Mouse (Mus musculus): Measurements from ENCODE around the gene Olfr91. TPM values are rescaled to one million over a fixed set of nuclear protein-coding genes. Genes with fewer than 3 reads are reported as not detected.

The Olfr91 gene
- polyA plus RNA-seq, 1 experiment from 2014 or later, result not detected

GRCm38 (mm10) chr17:37045611-37046311, 52.3 kb downstream of the Olfr91 start, which contains the start of gene Gabbr1:
Gabbr1 (plus strand) TSS chr17:37045966.
- H3K9me3 ChIP-seq (ENCODE audit: control insufficient read depth, low read length), result no peaks in the 10 kb centered on the region
- ATAC-seq (ENCODE audit: insufficient number of reproducible peaks, low FRiP score, low TSS enrichment, low read depth), result peak; percentile 80
- peaks cover 13% of the 10 kb centered on the region for H3K4me1 ChIP-seq (ENCODE audit: control insufficient read depth, insufficient read depth, low read length)
- peak within 1 kb of the TSS; percentile 94 for H3K9ac ChIP-seq (ENCODE audit: low read length)
- no peaks in the 10 kb centered on the region for H3K36me3 ChIP-seq (ENCODE audit: control insufficient read depth, insufficient read depth, low read length)
- H3K4me2 ChIP-seq (ENCODE audit: low read depth, severe bottlenecking), result peak within 1 kb of the TSS; percentile 89
- H3K4me3 ChIP-seq (ENCODE audit: low read depth, low read length), result peak within 1 kb of the TSS; percentile 76
- DNase-seq (ENCODE audit: low spot score), result peak; percentile 85
- peak within 1 kb of the TSS; percentile 76 for H3K27ac ChIP-seq (replicated peaks; ENCODE audit: low read depth, low read length)
- WGBS, result under 1% methylated on average over 48 of the region's 55 CpGs
- H3K27me3 ChIP-seq (ENCODE audit: control insufficient read depth, insufficient read depth, low read length), result peaks cover 4% of the 10 kb centered on the region; the same call in 1 of the 2 replicates

- no peak overlapping the region for H3K9ac ChIP-seq (ENCODE audit: low read length)
- WGBS, result 81% methylated on average over 7 of the region's 7 CpGs
- peak overlapping the region; percentile 76 for H3K4me3 ChIP-seq (ENCODE audit: low read depth, low read length)
- peaks cover 4% of the 10 kb centered on the region; the same call in 1 of the 2 replicates for H3K27me3 ChIP-seq (ENCODE audit: control insufficient read depth, insufficient read depth, low read length)
- H3K9me3 ChIP-seq (ENCODE audit: control insufficient read depth, low read length), result no peaks in the 10 kb centered on the region
- H3K36me3 ChIP-seq (ENCODE audit: control insufficient read depth, insufficient read depth, low read length), result no peaks in the 10 kb centered on the region
- no peak for DNase-seq (ENCODE audit: low spot score)
- H3K27ac ChIP-seq (replicated peaks; ENCODE audit: low read depth, low read length), result no peak overlapping the region
- H3K4me1 ChIP-seq (ENCODE audit: control insufficient read depth, insufficient read depth, low read length), result peaks cover 9% of the 10 kb centered on the region
- no peak for ATAC-seq (ENCODE audit: insufficient number of reproducible peaks, low FRiP score, low TSS enrichment, low read depth)
- H3K4me2 ChIP-seq (ENCODE audit: low read depth, severe bottlenecking), result peak overlapping the region; percentile 89; the same call in 1 of the 2 replicates
These were observed 53.3 kb downstream of the Olfr91 start for GRCm38 (mm10) chr17:37044651-37045244.

Other genes with a start within 250 kb of the Olfr91 start
- gene Trim15, start 231.1 kb downstream of the Olfr91 start, polyA plus RNA-seq (2014; fragmentation: Nextera tagmentation; extraction: Ambion mirVana), result 0.08 and 0.51 TPM in 2 replicates
- 5.0 and 6.0 TPM in 2 replicates for gene Trim10, start 228.7 kb downstream of the Olfr91 start, polyA plus RNA-seq (2014; fragmentation: Nextera tagmentation; extraction: Ambion mirVana)
- not detected in 2 replicates for gene Trim40, start 208.2 kb downstream of the Olfr91 start, polyA plus RNA-seq (2014; fragmentation: Nextera tagmentation; extraction: Ambion mirVana)
- not detected in 2 replicates for gene Trim31, start 200.2 kb downstream of the Olfr91 start, polyA plus RNA-seq (2014; fragmentation: Nextera tagmentation; extraction: Ambion mirVana)
- gene Rnf39, start 155.4 kb downstream of the Olfr91 start, polyA plus RNA-seq (2014; fragmentation: Nextera tagmentation; extraction: Ambion mirVana), result 0.31 and 0.45 TPM in 2 replicates
- 142 and 147 TPM in 2 replicates for gene Ppp1r11, start 146.5 kb downstream of the Olfr91 start, polyA plus RNA-seq (2014; fragmentation: Nextera tagmentation; extraction: Ambion mirVana)
- gene Znrd1, start 139.7 kb downstream of the Olfr91 start, polyA plus RNA-seq (2014; fragmentation: Nextera tagmentation; extraction: Ambion mirVana), result 118 and 119 TPM in 2 replicates
- gene Znrd1as, start 139.7 kb downstream of the Olfr91 start, polyA plus RNA-seq (2014; fragmentation: Nextera tagmentation; extraction: Ambion mirVana), result 7.8 and 8.7 TPM in 2 replicates
- not detected in 2 replicates for gene 2410137M14Rik, start 117.0 kb downstream of the Olfr91 start, polyA plus RNA-seq (2014; fragmentation: Nextera tagmentation; extraction: Ambion mirVana)
- 0.49 and 0.65 TPM in 2 replicates for gene H2-M5, start 108.7 kb downstream of the Olfr91 start, polyA plus RNA-seq (2014; fragmentation: Nextera tagmentation; extraction: Ambion mirVana)
- 101 and 106 TPM in 2 replicates for gene Zfp57, start 97.1 kb downstream of the Olfr91 start, polyA plus RNA-seq (2014; fragmentation: Nextera tagmentation; extraction: Ambion mirVana)
- 0.25 and 0.26 TPM in 2 replicates for gene Mog, start 74.9 kb downstream of the Olfr91 start, polyA plus RNA-seq (2014; fragmentation: Nextera tagmentation; extraction: Ambion mirVana)
- gene Gabbr1, start 52.3 kb downstream of the Olfr91 start, polyA plus RNA-seq (2014; fragmentation: Nextera tagmentation; extraction: Ambion mirVana), result 7.9 and 9.7 TPM in 2 replicates
- gene Olfr90, start 9.8 kb downstream of the Olfr91 start, polyA plus RNA-seq (2014; fragmentation: Nextera tagmentation; extraction: Ambion mirVana), result 0.09 TPM in 1 of 2 replicates, not detected in the other
- not detected in 2 replicates for gene Olfr92, start 21.8 kb upstream of the Olfr91 start, polyA plus RNA-seq (2014; fragmentation: Nextera tagmentation; extraction: Ambion mirVana)
- gene Olfr93, start 63.2 kb upstream of the Olfr91 start, polyA plus RNA-seq (2014; fragmentation: Nextera tagmentation; extraction: Ambion mirVana), result not detected in 2 replicates
- not detected in 2 replicates for gene Ubd, start 95.6 kb upstream of the Olfr91 start, polyA plus RNA-seq (2014; fragmentation: Nextera tagmentation; extraction: Ambion mirVana)
- not detected in 2 replicates for gene Olfr94, start 102.7 kb upstream of the Olfr91 start, polyA plus RNA-seq (2014; fragmentation: Nextera tagmentation; extraction: Ambion mirVana)
- gene Olfr95, start 114.8 kb upstream of the Olfr91 start, polyA plus RNA-seq (2014; fragmentation: Nextera tagmentation; extraction: Ambion mirVana), result not detected in 2 replicates
- not detected in 2 replicates for gene Olfr96, start 121.9 kb upstream of the Olfr91 start, polyA plus RNA-seq (2014; fragmentation: Nextera tagmentation; extraction: Ambion mirVana)
- gene Olfr97, start 139.1 kb upstream of the Olfr91 start, polyA plus RNA-seq (2014; fragmentation: Nextera tagmentation; extraction: Ambion mirVana), result not detected in 2 replicates
- not detected in 2 replicates for gene Olfr98, start 165.5 kb upstream of the Olfr91 start, polyA plus RNA-seq (2014; fragmentation: Nextera tagmentation; extraction: Ambion mirVana)
- 0.95 and 1.3 TPM in 2 replicates for gene H2-M3, start 171.9 kb upstream of the Olfr91 start, polyA plus RNA-seq (2014; fragmentation: Nextera tagmentation; extraction: Ambion mirVana)
- not detected in 2 replicates for gene Olfr99, start 185.2 kb upstream of the Olfr91 start, polyA plus RNA-seq (2014; fragmentation: Nextera tagmentation; extraction: Ambion mirVana)
- gene Olfr101, start 206.0 kb upstream of the Olfr91 start, polyA plus RNA-seq (2014; fragmentation: Nextera tagmentation; extraction: Ambion mirVana), result not detected in 2 replicates
- gene Olfr102, start 218.8 kb upstream of the Olfr91 start, polyA plus RNA-seq (2014; fragmentation: Nextera tagmentation; extraction: Ambion mirVana), result not detected in 2 replicates
- gene Olfr103, start 241.4 kb upstream of the Olfr91 start, polyA plus RNA-seq (2014; fragmentation: Nextera tagmentation; extraction: Ambion mirVana), result not detected in 2 replicates